Mouse (Mus musculus) heart, adult 11 months (tissue): ENCODE measurements around the gene Dnajc10.

Experiments used
- DNase-seq: peaks from one replicate; pipeline ENCODE4 v3.0.0; 2022

The Dnajc10 gene

DNA sequence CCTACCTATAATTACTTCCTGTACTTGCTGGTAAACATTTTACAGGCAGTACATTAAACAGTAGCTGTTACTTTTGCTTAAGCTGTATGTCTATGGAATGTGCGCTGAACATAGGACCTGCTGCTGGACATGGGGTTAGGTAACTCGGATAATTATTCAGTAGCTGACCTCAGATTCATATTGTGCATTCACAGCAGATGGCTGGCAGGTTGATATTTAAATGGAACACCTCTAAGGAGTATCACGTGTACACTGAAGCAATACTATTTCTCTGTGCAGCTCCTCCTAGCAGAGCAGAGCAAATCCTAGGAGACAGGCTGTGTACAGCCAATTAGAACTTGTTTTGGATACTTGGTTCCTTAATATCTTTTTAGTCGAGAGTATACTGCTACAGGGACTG lies 39.3 kb downstream of the Dnajc10 start:
- no peak for DNase-seq

- no peak for DNase-seq
Observed at GRCm38 (mm10) chr2:80356656-80357231, 41.5 kb downstream of the Dnajc10 start.

- DNase-seq, result peak; percentile 65
Observed at GRCm38 (mm10) chr2:80371458-80371857, 56.2 kb downstream of the Dnajc10 start.

GRCm38 (mm10) chr2:80374892-80375291 lies 59.6 kb downstream of the Dnajc10 start:
- DNase-seq, result no peak

GRCm38 (mm10) chr2:80379848-80380247 lies 64.6 kb downstream of the Dnajc10 start:
- peak; percentile 54 for DNase-seq

GRCm38 (mm10) chr2:80384447-80384846 lies 69.2 kb downstream of the Dnajc10 start:
- peak; percentile 89 for DNase-seq

DNA sequence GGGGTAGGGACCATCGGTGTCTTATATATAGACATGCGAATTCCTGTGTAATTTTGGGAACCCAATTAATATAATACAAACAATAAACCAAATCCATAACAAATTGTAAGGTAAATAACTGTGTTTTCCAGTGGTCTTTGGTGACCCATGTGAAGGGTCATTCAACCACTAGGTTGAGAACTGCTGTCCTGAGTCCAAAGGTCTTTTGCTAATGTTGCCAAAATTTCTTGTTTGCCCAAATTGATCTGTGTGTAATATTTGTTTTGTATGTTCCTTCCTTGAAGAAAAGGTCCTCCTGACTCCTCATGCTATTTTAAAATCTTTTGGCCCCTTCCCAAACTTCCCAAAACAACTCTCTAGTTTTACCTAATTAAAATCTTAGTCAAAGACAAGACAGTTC lies 71.0 kb downstream of the Dnajc10 start:
- DNase-seq, result no peak

DNA sequence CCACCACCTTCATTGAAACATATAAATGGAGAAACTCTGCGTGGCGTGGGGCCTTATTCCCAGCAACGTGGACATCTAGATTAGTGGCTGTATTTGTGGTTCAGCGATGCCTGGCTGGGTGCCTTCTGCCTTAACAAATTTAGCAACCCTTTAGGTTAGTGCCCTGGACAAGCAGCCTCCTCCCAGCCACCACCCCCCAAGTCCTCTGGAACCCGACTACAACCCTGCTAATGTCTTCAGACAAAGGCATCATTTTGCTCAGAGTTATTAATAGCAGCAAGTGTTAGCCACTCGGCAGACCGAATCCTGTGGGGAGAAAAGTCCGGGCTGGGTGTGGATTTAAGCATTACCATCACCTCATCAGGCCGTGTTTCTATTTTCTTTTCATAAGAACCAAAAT lies 72.4 kb downstream of the Dnajc10 start:
- peak; percentile 89 for DNase-seq

DNA sequence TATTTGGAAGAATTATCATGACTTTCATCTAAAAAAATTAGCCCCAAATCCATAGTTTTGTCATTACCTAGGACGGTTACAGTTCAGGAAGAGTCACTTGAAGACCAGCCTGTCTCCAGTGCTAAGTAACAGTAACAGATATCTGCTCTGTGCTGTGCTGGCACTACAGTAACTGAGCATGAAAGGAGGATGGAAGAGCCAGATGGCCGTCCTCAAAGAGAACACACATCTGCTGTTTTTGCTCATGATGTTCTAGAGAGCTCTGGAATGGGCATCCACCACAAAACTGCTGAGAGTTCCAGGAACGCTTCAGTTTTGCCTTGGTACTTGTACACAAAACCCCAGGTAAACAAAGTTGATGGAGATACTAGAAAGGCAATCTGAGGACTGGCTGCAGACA lies 73.1 kb downstream of the Dnajc10 start:
- DNase-seq, result peak; percentile 88

DNA sequence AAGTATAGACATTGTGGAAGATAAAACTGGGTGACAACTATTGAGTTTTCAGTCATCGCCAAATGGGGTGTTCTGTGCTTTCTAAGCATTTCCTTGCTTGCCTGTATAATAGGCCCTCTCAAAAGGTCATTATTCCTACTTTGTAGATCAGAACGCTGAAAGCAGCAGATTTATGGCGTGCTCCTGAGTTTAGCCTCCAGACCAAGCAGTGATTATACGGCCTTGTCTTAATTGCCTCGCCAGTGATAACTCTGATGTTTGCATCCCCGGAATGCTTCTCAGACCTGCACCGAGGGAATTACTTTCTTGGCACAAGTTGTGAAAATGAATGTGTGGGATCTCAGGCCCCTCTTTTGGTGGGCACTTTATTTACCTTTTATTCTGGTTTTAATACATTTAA lies 80.8 kb downstream of the Dnajc10 start:
- no peak for DNase-seq

DNA sequence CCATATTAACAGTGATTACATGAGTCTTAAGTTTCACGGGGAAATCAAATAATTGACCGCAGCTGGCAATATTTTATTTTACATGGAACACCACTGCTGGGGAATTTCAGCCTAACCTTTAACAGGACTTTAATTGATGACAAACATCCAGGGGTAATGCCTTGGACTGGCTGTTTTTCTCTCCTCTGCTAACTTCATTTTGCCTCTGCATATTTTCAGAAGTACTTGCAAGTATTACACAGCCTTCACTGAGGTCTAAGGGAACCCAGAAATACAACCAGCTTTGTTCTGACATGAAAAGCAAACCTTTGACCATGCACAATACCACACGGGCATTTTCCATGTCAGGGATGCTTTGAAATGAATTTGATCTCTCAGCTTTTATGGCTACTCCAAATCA lies 81.6 kb downstream of the Dnajc10 start:
- DNase-seq, result no peak

GRCm38 (mm10) chr2:80398595-80399099 lies 83.4 kb downstream of the Dnajc10 start:
- peak; percentile 62 for DNase-seq
